Mouse (Mus musculus) adipocyte (in vitro differentiated cells): ENCODE measurements at regions not wholly inside any gene's neighbourhood (a gene's known extent, or its start where the extent isn't known, plus 50 kb on each side); places are given as distances from the start of the nearest gene placed in this dataset.
"Not testable (repeated sequence)": the region's sequence is repeated elsewhere in the genome, so short reads cannot be mapped to it uniquely, and the experiment has no call there.

Source experiments
- DNase-seq: peaks from one replicate; pipeline ENCODE4 v3.0.0-alpha.2; 2016; ENCODE audit warnings: low spot score

DNA sequence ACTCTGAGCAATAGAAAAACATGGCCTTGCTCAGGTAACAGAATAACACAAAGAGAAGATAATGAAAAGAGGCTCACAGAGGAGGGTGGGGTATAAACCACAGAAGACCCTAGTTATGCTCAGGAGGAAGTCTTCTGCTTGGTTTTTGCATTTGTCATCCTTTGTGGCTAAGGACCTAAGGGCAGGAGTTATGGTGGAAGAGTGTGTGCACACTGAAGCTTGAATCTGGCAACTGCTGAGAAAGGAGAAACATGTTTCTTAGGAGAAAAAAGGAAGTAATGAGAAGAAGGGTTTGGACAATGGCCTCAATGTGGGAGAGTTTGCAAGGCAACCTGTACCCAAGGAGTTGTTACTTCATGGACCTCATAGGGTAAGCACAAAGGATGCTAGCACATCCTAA, 106.8 kb upstream of the Nyap2 start:
- no peak for DNase-seq

DNA sequence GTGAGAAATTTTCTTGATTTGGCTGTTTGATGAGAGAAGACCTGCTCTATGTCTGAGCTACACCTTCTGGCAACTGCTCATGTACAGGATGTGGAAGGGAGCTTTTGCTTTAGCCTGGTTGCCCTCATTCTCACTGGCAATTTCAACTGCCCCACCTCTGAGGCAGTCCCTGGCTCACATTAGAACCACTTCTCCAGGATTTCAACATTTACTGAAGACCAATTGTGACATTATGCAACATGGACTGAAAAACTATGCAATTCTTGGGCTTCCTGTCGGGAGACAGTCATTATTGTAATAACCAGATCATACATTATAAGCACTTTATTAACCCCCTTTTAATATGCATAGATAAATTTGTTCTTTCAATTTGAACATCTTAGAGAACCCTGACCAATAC, 107.6 kb upstream of the Nyap2 start:
- no peak for DNase-seq

DNA sequence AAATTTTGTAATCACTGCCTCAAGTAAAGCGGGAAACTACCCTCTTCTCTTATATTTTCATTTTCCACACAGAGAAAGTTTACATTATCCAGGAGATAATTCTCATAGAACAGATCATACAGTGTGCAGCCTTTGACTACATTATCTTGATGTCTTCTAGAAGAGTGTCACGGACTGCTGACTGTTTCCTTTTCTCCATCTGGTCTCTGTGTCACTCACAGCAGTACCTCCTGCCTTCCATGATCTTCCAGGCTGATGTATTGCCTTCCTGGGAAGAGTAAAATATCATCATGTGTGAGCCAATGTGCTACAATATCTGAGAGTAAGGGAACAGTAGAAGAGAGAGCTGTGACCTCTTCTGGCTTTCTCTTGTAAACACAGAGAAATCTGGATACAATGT, 111.0 kb upstream of the Nyap2 start:
- DNase-seq = no peak

DNA sequence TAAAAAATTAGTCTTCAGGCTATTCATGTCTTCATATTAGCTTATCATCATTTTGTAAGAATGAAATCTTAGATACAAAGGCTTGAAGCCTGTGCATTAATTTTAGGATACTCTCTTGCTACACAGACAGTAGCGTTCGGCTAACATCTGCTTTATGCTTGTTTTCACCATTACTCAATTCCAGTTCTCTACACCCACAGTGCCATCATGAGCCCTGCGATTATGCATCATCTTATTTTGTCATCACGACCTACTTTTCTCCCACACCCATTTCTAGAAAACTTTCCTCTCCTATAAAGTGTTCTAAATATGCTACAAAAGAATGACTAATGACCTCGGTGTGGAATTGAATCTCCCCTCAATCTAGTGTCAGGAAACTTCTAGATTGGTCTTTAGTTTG, 112.4 kb upstream of the Nyap2 start:
- DNase-seq = no peak

DNA sequence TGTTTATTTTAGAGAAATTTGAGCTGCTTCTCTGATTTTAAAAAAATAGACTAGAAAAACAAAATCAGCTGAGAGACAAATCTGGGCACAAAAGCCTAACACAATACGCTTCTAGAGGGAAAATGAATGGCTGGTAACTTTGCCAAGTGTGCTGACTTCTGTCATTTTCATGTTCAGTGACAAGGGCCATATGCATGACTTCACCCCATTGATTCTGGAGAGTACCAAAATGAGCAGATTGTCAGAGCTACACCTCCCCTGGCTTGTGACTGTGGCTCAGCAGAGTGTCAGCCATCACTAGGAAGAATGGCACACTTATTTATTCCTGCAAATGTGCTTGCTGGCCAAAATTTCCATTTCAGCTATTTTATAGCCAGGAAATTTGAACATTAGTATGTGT, 112.9 kb upstream of the Nyap2 start:
- no peak for DNase-seq

DNA sequence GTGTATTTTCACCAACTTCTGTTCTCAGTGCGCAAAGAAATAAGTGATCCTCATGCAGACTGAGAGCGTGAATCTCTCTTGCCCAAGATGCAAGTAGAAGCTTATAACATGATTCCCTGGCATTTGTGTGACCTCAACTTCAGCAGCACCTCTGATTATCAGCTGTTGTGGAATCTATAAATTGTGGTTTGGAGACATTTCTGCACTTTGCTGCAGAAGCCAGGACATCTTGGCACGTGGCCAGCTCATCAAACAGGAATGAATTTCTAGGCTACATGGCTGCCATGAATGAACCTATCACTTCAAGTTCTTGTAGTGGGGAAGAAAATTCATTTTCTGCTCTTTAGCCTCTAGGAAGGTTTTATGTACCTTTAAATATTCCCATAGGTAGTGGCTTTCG, 126.3 kb upstream of the Nyap2 start:
- DNase-seq = no peak

DNA sequence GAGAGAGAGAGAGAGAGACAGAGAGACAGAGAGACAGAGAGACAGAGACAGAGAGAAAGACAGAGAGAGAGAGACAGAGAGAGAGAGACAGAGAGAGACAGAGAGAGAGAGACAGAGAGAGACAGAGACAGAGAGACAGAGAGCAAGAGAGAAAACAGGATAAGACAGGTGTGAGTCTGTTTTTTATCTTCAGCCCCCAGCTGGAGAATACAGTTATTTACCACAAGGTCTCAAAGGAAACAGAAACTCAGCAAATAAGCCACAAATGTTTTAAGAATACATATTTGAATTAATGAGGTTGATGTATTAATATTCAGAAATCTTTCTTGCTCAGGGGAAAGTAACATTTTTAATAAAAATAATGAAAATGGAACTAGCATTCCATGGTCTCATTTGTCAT, 130.7 kb upstream of the Nyap2 start:
- DNase-seq = not testable (repeated sequence)

DNA sequence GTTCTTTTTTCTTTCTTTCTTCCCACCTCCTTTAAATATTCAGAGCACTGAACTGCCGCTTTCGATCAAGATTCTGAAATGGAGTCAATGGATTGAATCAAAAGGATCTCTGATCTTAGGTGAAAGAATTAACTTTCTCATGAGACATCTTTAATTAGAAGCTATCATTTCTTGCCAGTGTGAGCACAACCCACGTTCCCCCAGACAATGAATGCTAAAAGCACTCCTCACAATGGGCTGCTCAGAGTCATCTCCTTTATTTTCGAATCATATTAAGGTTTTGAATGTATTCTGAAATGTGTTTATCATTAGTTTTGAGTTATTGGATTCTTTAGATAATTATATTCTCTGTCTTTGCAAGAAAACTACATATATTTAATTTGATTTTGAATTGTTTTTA, 137.4 kb upstream of the Nyap2 start:
- no peak for DNase-seq

DNA sequence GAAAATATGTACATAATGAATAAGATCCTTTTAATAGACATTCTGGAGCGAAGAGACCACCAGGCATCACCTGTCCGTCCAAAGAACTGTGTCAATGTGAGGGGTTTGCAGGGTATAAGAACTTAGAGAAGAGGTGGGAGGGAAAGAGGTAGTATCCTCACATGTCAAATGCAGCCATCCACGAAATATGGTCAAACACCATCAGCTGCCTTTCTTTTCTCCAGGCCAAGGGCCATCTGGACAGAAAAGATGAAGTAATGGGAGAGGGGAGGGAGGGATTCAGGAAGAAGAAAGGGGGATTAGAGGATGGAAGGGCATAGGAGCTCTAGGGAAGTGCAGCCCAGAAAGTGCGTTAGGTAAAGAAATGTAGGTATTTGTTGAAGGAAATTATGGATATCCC, 141.0 kb upstream of the Dock10 start:
- no peak for DNase-seq

DNA sequence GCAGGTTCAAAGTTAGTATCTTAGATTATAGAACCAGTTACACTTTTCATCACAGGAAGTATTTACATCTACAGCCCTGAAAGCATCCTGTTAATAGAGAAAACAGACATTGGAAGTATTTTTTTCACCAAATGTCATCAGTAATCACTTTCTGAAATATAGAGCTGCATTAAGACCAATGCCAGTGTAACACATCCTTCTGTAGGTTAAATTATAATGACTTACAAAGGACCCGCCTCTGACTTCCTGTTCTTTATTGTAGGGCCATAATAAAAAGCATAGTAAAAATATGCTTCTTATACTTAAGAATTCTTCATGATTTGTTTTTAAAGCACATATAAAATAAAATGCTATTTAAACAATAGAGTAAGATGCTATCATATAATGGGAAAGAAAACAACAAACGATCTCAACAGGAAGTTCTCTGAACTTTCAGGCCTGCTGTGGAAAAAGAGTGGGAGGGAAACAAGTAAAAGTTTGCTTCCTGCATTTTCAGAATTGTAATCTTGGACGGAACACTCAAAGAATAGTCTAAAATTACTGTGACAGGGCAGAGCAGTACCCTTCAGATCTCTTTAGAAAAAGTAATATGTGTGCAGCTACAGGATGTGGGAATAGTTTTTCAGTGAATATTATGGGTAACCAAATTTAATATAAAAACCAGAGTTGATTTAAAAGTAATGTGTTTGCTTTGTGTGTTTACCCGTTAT, 116.0 kb upstream of the Dock10 start:
- no peak for DNase-seq

DNA sequence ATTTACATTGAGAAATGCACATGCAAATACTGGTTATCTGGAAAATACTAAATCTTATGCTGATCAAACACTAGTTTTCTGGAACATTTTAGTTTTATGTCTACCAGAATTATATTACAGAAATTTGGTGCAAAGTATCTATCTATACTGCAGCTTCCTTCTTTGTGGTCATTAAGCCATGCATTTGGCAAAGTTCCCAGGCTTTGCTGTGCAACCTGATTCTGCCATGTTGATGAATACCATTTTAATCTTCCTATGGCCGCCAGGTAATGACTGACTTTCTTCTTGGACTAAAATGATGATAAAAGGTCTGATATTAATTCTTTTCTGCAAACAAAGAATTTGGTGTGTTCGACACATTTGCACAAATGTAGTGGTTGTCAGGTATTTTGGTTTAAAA, 115.3 kb upstream of the Dock10 start:
- no peak for DNase-seq

DNA sequence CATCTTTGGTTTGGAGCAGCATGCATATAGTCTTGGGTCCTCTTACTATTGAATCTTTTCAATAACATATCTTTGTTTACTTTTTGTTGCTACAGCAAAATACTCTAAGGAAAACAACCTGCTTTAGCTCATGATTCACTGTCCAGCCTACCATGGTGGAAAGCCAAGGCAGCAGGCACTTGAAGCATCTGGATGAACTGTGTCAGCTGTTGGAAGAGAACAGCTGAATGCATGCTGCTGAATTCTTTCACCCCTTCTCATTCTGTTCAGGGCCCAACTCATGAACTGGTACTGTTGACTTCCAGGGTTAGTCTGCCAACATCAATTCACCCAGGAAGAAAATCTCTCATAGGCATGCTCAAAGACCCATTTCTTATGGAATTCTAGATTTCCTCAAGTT, 110.5 kb upstream of the Dock10 start:
- no peak for DNase-seq

DNA sequence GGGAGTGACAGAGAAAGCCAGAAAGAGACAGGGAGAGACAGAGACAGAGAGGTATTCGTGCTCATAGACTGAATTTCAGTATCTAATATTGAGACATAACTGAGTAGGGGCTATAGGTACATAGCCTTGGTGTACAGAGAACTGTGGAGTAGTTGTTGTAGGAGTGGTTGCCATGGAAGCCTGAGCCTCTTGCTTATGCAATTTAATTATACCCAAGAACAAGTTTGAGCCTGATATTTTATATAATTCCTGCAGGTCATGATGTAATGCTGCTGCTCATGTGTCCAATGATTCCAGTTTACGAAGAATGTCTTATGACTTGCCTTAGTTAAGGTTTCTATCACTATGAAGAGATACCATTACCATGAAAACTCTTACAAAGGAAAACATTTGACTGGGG, 98.7 kb upstream of the Dock10 start:
- no peak for DNase-seq

DNA sequence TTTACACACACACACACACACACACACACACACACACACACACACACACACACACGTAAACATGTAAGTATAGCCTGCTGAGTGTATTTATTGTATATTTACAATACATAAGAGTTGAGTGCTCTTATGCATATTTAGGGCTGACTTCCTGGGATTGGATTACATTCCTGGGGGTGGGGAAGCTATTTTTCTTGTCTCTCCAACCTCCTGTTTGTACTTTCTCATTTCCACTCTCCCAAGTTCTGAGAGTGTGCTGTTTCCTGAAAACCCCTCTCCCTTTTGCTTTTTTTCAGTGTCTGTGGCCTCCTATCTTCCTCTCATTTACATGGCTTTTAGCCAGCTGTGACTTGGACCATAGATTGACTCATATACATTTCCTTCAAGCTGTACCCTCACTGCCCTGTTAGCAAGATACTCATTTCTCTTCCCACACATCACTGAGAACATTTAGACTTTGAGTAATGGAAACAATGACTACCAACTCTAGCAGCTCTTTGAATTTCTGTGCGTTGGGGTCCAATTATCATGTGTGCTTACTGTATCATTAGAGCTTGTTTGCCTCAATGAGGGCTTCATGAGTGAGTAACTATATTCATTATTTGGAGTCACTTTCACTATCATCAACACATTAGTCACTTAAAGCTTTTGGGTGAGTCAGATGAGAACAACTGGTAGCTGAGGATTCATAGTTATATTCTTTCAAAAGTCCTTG, 96.8 kb upstream of the Dock10 start:
- no peak for DNase-seq

DNA sequence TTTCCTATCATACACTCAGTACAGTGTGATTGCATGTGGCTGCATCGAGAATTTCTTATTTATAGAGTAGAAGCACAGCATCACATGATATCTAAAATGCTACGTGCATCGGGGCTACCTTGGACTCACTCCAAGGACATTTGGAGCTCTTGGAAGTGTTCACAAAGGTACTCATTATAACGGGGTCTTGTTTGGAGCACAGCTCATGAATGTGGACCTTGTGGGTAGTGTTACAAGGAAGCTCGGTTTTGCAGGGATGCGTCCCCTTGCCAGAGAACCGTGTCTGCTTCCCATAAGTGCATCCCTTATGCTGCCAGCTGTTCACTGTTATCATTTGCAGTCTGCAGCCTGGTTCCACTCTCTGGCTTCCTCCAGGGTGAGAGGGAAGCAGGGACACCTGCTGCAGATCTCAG, 96.0 kb upstream of the Dock10 start:
- DNase-seq = no peak

DNA sequence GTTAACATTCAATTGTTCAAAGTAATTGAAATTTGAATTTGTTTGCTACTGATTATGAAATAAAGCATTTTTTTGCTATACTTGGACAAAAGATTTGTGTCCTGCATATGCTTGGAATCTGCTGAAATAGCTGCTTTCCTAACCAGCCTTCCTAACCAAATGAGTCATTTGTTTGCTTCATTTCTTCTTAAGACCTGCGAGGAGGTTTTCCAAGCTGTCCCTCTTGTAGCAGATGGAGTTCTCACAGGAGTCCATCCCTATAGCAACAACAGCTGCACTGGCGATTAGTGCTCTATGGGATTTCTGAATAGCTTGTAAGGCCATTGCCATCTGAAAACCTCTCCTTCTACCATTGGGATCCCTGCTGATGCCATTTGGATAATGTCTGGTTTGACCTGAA, 94.4 kb upstream of the Dock10 start:
- DNase-seq = no peak

DNA sequence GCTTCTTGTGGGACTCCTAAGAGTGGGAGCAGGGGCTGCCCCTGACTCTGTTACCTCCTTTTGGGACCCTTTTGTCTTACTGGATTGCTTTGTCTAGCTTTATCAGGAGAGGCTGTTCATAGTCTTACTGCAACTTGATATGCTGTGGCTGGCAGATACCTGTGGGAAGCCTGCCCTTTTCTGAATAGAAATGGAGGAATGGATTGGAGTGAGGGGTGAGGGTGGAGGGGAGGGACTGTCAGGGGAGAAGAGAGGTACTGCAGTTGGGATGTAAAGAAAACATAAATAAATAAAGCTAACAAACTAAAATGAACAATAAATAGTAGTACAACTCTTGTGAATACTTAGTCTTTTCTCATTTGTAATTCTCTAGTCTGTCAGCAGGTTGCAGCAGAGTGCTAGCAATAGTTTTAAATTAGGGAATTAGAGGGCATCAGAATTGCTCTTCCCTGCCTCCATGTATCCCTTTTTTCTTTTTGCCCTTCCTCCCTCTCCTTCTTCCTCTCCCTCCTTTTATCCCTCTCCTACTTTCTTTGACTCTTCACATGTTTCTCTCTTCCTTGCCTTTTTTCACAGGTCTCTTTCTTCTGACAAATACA, 72.0 kb upstream of the Dock10 start:
- DNase-seq = peak; percentile 8

DNA sequence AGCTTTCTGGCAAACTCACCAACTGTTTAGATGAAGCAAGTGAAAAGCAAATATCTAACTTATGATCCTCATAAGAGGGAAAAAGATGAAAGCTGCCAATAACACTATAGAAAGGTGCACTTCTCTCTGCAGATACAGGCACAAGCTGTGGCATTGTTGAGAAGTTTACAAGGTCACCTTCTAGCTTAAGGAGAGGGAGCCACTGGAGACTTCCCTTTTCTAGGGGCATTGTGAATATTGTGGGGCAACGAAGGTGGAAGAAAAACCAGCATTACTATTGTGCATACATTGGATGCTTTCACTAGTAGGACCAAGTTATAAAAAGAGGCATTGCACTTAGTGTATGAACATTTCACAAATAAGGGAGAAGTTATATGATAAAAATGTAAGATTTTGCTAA, 68.1 kb upstream of the Dock10 start:
- DNase-seq = no peak

DNA sequence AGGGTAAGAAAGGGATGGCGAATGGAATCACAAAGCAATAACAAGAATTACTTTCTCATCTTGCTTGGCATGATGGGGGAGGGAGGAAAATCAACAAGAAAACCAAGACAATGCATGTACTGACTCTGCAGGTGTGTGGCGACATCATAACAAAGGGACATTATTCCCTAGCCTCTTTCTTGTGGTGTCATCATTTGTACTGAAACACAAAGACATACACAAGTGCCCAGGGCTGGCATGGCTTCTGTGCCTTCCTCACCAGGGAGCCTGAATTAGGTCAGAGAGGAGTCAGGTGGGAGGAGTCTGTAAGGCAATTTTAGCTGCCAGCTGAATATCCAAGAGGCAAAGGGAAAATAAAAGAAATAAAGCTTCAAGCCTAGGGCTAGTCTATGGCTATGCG, 65.6 kb upstream of the Dock10 start:
- DNase-seq = no peak

DNA sequence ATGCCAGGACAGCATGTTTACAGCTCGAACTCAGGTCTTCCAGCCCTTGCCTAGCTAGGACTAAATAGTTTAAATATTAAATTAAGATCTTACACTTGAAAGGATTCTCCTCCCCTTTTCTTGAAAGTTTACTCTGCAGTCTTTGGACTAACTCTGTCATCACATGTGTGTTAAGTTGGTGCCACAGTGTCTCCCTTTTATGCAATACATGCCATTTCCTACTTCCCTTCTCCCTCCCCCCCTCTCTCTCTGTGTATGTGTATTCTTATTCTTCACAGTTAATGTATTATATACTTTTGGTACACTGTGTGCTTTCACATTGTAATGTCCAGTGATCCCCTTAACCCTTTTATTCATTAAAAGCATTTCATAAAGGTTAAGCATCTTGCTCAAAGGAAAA, 63.9 kb upstream of the Dock10 start:
- no peak for DNase-seq

DNA sequence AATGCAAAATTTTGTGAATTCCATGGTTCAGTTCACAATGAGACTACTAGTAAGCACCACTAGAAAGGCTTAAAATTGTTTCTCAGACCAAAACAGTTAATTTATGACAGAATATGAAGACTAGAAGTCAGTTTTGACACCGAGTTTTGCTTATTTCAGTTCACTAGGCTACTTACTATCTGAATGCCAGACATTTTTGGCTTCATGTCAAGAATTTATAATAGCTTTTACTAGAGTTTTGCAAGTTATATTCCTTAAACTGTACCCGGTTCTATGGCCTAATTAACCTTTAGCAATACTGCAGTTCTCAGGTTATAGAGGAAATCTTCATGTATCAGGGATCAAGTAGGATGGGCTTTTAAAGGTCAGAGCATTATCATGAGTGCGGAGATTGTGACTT, 54.6 kb upstream of the Dock10 start:
- peak; percentile 5 for DNase-seq
